Mouse (Mus musculus) kidney, embryonic 16.5 days (tissue): Measurements from ENCODE around the gene Ggct. TPM values are rescaled to one million over a fixed set of nuclear protein-coding genes. Genes with fewer than 3 reads are reported as not detected.

Experiments
- ATAC-seq: fragments of 200-750 bp; cut with Nextera tagmentation; 2 replicates; pipeline ENCODE4 v1.8.0; 2017; ENCODE audit warnings: moderate TSS enrichment; ENCODE audit not compliant: low FRiP score, low TSS enrichment
- H3K27ac ChIP-seq: fragments of 300-500 bp; sonication (generic); 2 replicates; pipeline ENCODE4 v1.5.1; 2014; ENCODE audit warnings: low read length
- H3K27me3 ChIP-seq: fragments of 300-500 bp; sonication (generic); 2 replicates; pipeline ENCODE4 v1.6.1; 2014; ENCODE audit warnings: low read length, control low read depth, mixed read lengths; ENCODE audit not compliant: insufficient read depth
- H3K36me3 ChIP-seq: fragments of 300-500 bp; sonication (generic); 2 replicates; pipeline ENCODE4 v1.6.1; 2014; ENCODE audit warnings: low read length, control low read depth, mixed read lengths; ENCODE audit not compliant: insufficient read depth
- H3K4me1 ChIP-seq: fragments of 300-500 bp; sonication (generic); 2 replicates; pipeline ENCODE4 v1.6.1; 2014; ENCODE audit warnings: low read length, control low read depth, mixed read lengths; ENCODE audit not compliant: insufficient read depth
- H3K4me2 ChIP-seq: fragments of 300-500 bp; sonication (generic); replicated peaks from 2 replicates; pipeline ENCODE4 v1.6.1; 2014; ENCODE audit warnings: low read depth, low read length
- H3K4me3 ChIP-seq: fragments of 300-500 bp; sonication (generic); 2 replicates; pipeline ENCODE4 v1.5.1; 2014; ENCODE audit warnings: mild to moderate bottlenecking, low read length
- H3K9ac ChIP-seq: fragments of 300-500 bp; sonication (generic); replicated peaks from 2 replicates; pipeline ENCODE4 v1.6.1; 2014; ENCODE audit warnings: low read length
- H3K9me3 ChIP-seq: fragments of 300-500 bp; sonication (generic); 2 replicates; pipeline ENCODE4 v1.6.1; 2016; ENCODE audit warnings: low read length, control low read depth
- WGBS: fragments of 180-500 bp; shearing (Covaris S2); extraction: QIAGEN DNeasy Blood & Tissue Kit; methylation state at CpG from one replicate; pipeline ENCODE4 v1.1.7; 2014; 5-methylcytosine and 5-hydroxymethylcytosine counted together
- polyA plus RNA-seq: library from polyadenylated mRNA; unstranded; fragments of >200 nt; fragmentation: Nextera tagmentation; extraction: Ambion mirVana; gene quantifications from 2 replicates; pipeline ENCODE4 v1.2.1, GENCODE M21; 2015

The Ggct gene
- polyA plus RNA-seq, 1 experiment from 2014 or later, result 9.8 TPM

DNA sequence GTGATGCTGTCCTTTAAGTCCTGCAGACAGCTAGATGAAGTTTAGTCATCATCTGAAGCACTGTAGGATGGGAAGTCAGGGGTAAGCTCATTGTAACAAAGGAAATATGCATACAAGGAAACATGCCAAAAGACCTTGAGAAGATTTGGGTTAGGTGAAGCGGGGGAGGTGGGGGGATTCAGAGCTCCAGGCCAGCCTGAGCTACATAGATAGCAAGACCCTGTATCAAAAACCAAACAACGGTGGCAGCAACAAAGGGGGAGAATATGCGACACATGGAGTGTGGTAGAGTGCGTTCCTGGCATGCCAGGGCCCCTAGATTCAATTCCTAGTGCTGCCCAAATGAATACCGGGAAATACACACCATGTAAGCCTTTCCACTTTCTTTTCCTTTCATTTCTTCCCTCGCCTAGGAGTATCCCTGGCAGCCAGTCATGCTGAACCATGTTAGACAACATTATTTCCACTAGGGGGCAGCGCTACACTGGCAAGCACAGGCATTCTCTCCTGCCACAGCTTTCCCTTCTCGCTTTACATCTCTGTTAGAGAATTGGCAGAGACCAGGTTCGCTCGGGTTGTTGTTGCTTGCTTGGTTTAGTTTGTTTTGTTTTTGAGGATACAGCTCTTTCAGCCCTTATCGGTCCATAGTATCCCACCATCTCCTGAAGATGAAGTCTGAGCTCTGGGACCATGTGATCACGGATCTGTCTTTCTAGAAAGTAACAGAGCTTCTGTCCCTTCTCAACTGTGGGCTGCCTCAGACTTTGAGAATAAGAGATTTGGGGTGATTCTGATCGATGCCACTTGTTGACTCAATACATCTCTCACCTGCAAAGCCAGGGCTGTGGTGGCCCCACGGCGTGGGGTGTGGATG, 24.2 kb upstream of the Ggct start:
- Histone ChIP-seq H3K27ac (no peak overlapping the region), H3K36me3 (no peaks in the 10 kb centered on the region), H3K9ac (no peak overlapping the region), H3K4me3 (no peak overlapping the region), H3K4me2 (peak overlapping the region; percentile 36), H3K27me3 (no peaks in the 10 kb centered on the region), H3K9me3 (no peaks in the 10 kb centered on the region), H3K4me1 (peaks cover 4% of the 10 kb centered on the region; the same call in 1 of the 2 replicates)
- ATAC-seq, result peak; percentile 83
- 24% methylated on average over 15 of the region's 15 CpGs for WGBS

DNA sequence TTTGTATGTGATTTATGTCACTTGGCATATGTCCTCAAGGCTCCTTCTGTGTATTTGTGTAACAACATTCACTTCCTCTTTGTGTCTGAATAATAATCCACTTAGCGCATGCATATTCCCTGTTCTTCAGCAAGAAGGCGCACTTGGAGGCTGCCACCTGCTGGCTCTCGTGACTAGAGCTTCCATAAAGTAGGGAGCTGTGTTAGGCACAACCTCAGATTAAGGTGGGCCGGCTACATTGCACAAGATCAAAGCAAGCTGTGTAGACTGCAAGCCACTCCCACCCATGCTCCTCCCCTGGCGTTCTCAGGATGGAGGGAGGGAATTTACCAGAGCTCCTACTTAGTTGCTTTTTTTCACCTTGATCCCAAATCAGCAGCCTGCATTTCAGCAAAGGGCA, 23.5 kb upstream of the Ggct start:
- peak; percentile 70 for ATAC-seq
- Histone ChIP-seq H3K9me3 (no peaks in the 10 kb centered on the region), H3K27ac (no peak overlapping the region), H3K4me1 (peaks cover 4% of the 10 kb centered on the region; the same call in 1 of the 2 replicates), H3K9ac (no peak overlapping the region), H3K27me3 (no peaks in the 10 kb centered on the region), H3K36me3 (no peaks in the 10 kb centered on the region), H3K4me3 (no peak overlapping the region), H3K4me2 (0 out of 2 replicates have a peak overlapping the region, but pooled peaks have one; percentile 36)
- 11% methylated on average over 5 of the region's 5 CpGs for WGBS

GRCm38 (mm10) chr6:55014184-55014583, 21.4 kb upstream of the Ggct start:
- no peak for ATAC-seq
- no peaks in the 10 kb centered on the region for H3K9me3 ChIP-seq

GRCm38 (mm10) chr6:55012516-55012915, 19.8 kb upstream of the Ggct start:
- ATAC-seq, result no peak
- 42% methylated on average over 7 of the region's 7 CpGs for whole genome bisulfite sequencing
- no peak overlapping the region for H3K9ac ChIP-seq
- H3K36me3 ChIP-seq, result no peaks in the 10 kb centered on the region
- H3K4me1 ChIP-seq, result peaks cover 4% of the 10 kb centered on the region; the same call in 1 of the 2 replicates
- no peak overlapping the region for H3K4me3 ChIP-seq
- no peaks in the 10 kb centered on the region for H3K9me3 ChIP-seq
- H3K27me3 ChIP-seq, result no peaks in the 10 kb centered on the region
- no peak overlapping the region for H3K27ac ChIP-seq
- H3K4me2 ChIP-seq, result no peak overlapping the region

More at GRCm38 (mm10) chr6:55014184-55014583, 21.4 kb upstream of the Ggct start:
- Histone ChIP-seq H3K9ac (no peak overlapping the region), H3K27me3 (no peaks in the 10 kb centered on the region), H3K27ac (no peak overlapping the region), H3K4me2 (no peak overlapping the region), H3K4me1 (peaks cover 4% of the 10 kb centered on the region; the same call in 1 of the 2 replicates), H3K4me3 (no peak overlapping the region), H3K36me3 (no peaks in the 10 kb centered on the region)
- WGBS, result 90% methylated on average over 3 of the region's 3 CpGs

DNA sequence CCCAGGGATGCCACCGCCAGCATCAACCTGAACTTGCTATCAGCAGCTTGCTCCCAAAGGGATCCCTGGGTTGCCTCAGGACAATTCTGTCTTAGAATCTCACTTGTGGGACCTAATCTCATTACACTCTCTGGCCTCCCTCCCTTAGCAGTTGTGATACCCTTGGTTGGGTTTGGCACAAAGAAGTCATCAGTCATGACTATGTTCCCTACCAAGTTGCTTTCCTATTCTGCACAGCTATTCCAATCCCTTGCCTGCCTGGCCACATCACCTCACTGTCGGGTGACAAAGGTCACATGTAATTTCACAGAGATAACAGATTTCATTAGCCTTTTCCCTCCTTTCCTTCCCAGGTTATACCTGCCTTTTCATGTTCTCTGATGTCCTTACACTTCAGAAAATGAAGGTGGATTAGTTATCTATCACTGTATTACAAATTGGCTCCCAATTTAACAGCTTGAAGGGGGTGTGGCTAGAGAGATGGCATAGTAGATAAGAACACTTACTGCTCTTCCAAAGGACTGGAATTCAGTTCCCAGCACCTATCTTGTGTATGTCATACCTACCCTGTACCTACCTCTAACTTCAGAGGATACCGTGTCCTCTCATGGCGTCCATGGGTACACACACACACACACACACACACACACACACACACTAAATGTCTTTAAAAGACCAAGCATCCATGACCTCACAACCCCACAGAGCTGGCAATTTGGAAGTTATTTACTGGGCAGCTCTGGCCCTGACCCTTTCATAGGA, 17.8 kb upstream of the Ggct start:
- Histone ChIP-seq H3K4me2 (no peak overlapping the region), H3K9ac (no peak overlapping the region), H3K4me3 (no peak overlapping the region), H3K36me3 (no peaks in the 10 kb centered on the region), H3K9me3 (no peaks in the 10 kb centered on the region), H3K27me3 (no peaks in the 10 kb centered on the region), H3K27ac (no peak overlapping the region), H3K4me1 (no peaks in the 10 kb centered on the region)
- no peak for ATAC-seq
- 71% methylated on average over 4 of the region's 4 CpGs for WGBS

GRCm38 (mm10) chr6:55009391-55010230, 16.9 kb upstream of the Ggct start:
- Histone ChIP-seq H3K9ac (no peak overlapping the region), H3K27ac (no peak overlapping the region), H3K4me2 (0 out of 2 replicates have a peak overlapping the region, but pooled peaks have one; percentile 13), H3K9me3 (no peaks in the 10 kb centered on the region), H3K4me3 (no peak overlapping the region), H3K36me3 (no peaks in the 10 kb centered on the region), H3K4me1 (no peaks in the 10 kb centered on the region), H3K27me3 (no peaks in the 10 kb centered on the region)
- 42% methylated on average over 16 of the region's 16 CpGs for WGBS
- no peak for ATAC-seq

DNA sequence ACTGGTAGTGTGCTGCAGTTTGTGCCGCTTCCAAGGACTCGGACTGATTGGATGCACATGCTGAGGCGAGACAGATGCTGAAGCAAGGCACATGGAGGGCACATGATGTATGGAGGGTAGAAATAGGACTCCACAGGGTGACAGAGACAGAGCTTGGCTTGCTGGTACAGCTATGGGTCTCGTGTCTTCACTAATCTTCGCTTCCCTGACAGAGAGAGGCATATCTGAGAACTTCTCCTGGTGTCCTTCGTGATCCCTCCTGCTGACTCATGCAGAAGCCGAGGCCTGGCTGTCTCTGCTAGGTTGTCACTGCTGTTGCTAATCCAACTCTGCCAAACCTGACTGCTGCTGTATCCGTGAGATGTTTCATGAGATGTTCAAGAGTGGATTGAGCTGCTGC, 15.7 kb upstream of the Ggct start:
- Histone ChIP-seq H3K27me3 (no peaks in the 10 kb centered on the region), H3K9me3 (no peaks in the 10 kb centered on the region), H3K4me2 (no peak overlapping the region), H3K4me1 (no peaks in the 10 kb centered on the region), H3K27ac (no peak overlapping the region), H3K36me3 (no peaks in the 10 kb centered on the region), H3K4me3 (no peak overlapping the region), H3K9ac (no peak overlapping the region)
- no peak for ATAC-seq
- 84% methylated on average over 8 of the region's 8 CpGs for WGBS

DNA sequence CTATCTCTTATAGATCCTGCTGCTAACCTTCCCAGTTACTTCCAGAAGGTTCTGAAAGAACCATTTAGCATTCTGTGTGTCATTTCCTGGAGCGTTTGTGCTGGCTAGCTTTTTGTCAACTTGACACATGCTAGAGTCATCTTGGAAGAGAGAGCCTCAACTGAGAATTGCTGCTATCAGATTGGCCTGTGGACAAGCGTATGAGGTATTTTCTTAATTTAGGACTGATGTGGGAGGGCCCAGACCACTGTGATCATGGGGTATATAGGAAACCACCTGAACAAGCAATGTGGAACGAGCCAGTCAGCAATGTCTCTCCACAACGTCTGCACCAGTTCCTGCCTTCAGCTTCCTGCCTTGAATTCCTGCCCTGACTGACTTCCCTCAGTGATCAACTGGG, 10.8 kb upstream of the Ggct start:
- Histone ChIP-seq H3K9me3 (no peaks in the 10 kb centered on the region), H3K36me3 (no peaks in the 10 kb centered on the region), H3K4me3 (no peak overlapping the region), H3K9ac (no peak overlapping the region), H3K4me1 (no peaks in the 10 kb centered on the region), H3K27ac (no peak overlapping the region), H3K4me2 (no peak overlapping the region), H3K27me3 (no peaks in the 10 kb centered on the region)
- 57% methylated on average over 4 of the region's 4 CpGs for WGBS
- ATAC-seq, result no peak

DNA sequence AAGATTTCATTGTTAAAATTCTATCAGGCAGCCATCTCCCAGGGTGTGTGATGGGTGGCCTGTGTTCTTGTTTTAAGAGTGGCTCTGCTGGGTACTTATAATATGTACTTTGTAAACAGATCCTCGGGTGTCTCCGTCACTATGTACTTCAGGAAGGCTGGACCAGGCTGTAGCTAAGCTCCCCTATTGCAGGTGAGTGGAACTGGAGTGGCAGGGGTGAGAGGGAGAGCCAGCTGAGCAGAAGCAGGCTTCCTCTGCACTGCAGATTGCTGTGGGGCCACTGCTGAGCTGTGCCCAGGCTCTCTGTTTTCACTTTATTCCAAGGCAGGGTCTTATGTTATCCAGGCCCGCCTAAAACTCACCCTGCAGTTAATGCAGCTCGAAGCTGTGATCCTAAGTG, 9.7 kb upstream of the Ggct start:
- H3K27me3 ChIP-seq, result no peaks in the 10 kb centered on the region
- no peak overlapping the region for H3K9ac ChIP-seq
- H3K4me1 ChIP-seq, result no peaks in the 10 kb centered on the region
- H3K27ac ChIP-seq, result no peak overlapping the region
- H3K4me3 ChIP-seq, result no peak overlapping the region
- no peak for ATAC-seq
- no peak overlapping the region for H3K4me2 ChIP-seq
- no peaks in the 10 kb centered on the region for H3K9me3 ChIP-seq
- H3K36me3 ChIP-seq, result no peaks in the 10 kb centered on the region
- WGBS, result 71% methylated on average over 4 of the region's 4 CpGs
